Comparison of ENCODE assay signal across 27 mouse cellular contexts in genomic region chr7:98981423-98981822, GRCm38 (mm10).
DNase-seq lines count a peak whose midpoint lies in the region; ATAC-seq lines count a peak whose summit lies in the region.
"Had no signal": no experiment of that assay in that cellular context is flagged by ENCODE, and none has a peak within 500 bp of the region (broad histone marks: within the 10 kb centered on the region; RNA-seq: fewer than 3 reads in every experiment).

No protein-coding gene starts in this region.

- H3K4me2 ChIP-seq in liver, embryonic 12.5 days = no peak overlapping the region
- H3K4me2 ChIP-seq in heart, embryonic 12.5 days = no peak overlapping the region
- H3K4me2 ChIP-seq: embryonic facial prominence, embryonic 12.5 days; heart, embryonic 13.5 days; hindbrain, embryonic 14.5 days; limb, embryonic 12.5 days; liver, embryonic 15.5 days; lung, embryonic 15.5 days; midbrain, embryonic 13.5 days had no signal

- peak; percentile 71 for ATAC-seq in liver, embryonic 12.5 days
- ATAC-seq in inflammation-experienced regulatory T-cells, adult 6 months = no peak
- ATAC-seq in heart, embryonic 12.5 days (ENCODE audit: insufficient number of reproducible peaks, low FRiP score) = no peak
- ATAC-seq: activated CD4-positive, CD25-positive, alpha-beta regulatory T cell, adult 4 months; CD4-positive, CD25-positive, alpha-beta regulatory T cell, adult 4 months; forebrain, embryonic 16.5 days; midbrain, embryonic 13.5 days had no signal

- peaks cover 18% of the 10 kb centered on the region for H3K36me3 ChIP-seq in liver, embryonic 12.5 days
- H3K36me3 ChIP-seq in heart, embryonic 12.5 days = 0 out of 2 replicates have a peak, but pooled peaks cover 4% of the 10 kb centered on the region
- H3K36me3 ChIP-seq: embryonic facial prominence, embryonic 12.5 days; midbrain, embryonic 13.5 days had no signal

- H3K9ac ChIP-seq in liver, embryonic 12.5 days = no peak overlapping the region
- H3K9ac ChIP-seq in heart, embryonic 12.5 days = no peak overlapping the region
- H3K9ac ChIP-seq: embryonic facial prominence, embryonic 12.5 days; heart, embryonic 13.5 days; hindbrain, embryonic 14.5 days; limb, embryonic 12.5 days; liver, embryonic 15.5 days; lung, embryonic 15.5 days; midbrain, embryonic 13.5 days had no signal

- peak; percentile 15 for DNase-seq in spleen, adult 12 weeks (ENCODE audit: low spot score)
- no peak for DNase-seq in spleen, adult 18-20 months
- DNase-seq in c-Kit-negative CD71-positive TER-119-positive erythroid progenitor cells, embryonic 14.5 days (ENCODE audit: low read depth, low spot score) = peak; percentile 29
- DNase-seq in neural tube, embryonic 10.5 days (ENCODE audit: extremely low spot score, low spot score) = no peak
- DNase-seq: adrenal gland, adult 2 months; cerebellum, adult 11-12 months; cerebellum, adult 9-11 months; embryo, embryonic 11 days; gastrocnemius, postnatal 10 days; heart, postnatal 10 days; kidney, adult 11 months; kidney, postnatal 14 days had no signal

- no peak overlapping the region for H3K4me3 ChIP-seq in liver, embryonic 12.5 days
- H3K4me3 ChIP-seq in heart, embryonic 12.5 days = no peak overlapping the region
- H3K4me3 ChIP-seq: embryonic facial prominence, embryonic 12.5 days; heart, embryonic 13.5 days; layer of hippocampus, adult 2 months; left cerebral cortex, adult 2 months; limb, embryonic 12.5 days; liver, embryonic 15.5 days; lung, embryonic 15.5 days; midbrain, embryonic 13.5 days had no signal

- H3K4me1 ChIP-seq in liver, embryonic 12.5 days = peaks cover 20% of the 10 kb centered on the region
- peaks cover 33% of the 10 kb centered on the region for H3K4me1 ChIP-seq in heart, embryonic 12.5 days (replicated peaks)
- H3K4me1 ChIP-seq: lung, embryonic 15.5 days had no signal

- no peak overlapping the region for H3K27ac ChIP-seq in liver, embryonic 12.5 days
- H3K27ac ChIP-seq in heart, embryonic 12.5 days (ENCODE audit: poor library complexity, severe bottlenecking) = no peak overlapping the region
- H3K27ac ChIP-seq: embryonic facial prominence, embryonic 12.5 days; heart, embryonic 13.5 days; hindbrain, embryonic 14.5 days; layer of hippocampus, adult 2 months; left cerebral cortex, adult 2 months; liver, embryonic 15.5 days; lung, embryonic 15.5 days; midbrain, embryonic 13.5 days had no signal

- WGBS in liver, embryonic 12.5 days (ENCODE audit: insufficient replicate concordance) = 60% methylated on average over 6 of the region's 6 CpGs
- 64% methylated on average over 6 of the region's 6 CpGs for WGBS in heart, embryonic 12.5 days

- H3K9me3 ChIP-seq in liver, embryonic 12.5 days (replicated peaks) = no peaks in the 10 kb centered on the region
- no peaks in the 10 kb centered on the region for H3K9me3 ChIP-seq in heart, embryonic 12.5 days (replicated peaks)
- H3K9me3 ChIP-seq: embryonic facial prominence, embryonic 12.5 days; heart, embryonic 13.5 days; limb, embryonic 12.5 days; liver, embryonic 15.5 days; lung, embryonic 15.5 days; midbrain, embryonic 13.5 days had no signal

- no peaks in the 10 kb centered on the region for H3K27me3 ChIP-seq in liver, embryonic 12.5 days (replicated peaks)
- H3K27me3 ChIP-seq in heart, embryonic 12.5 days (replicated peaks) = no peaks in the 10 kb centered on the region
- H3K27me3 ChIP-seq: heart, embryonic 13.5 days; liver, embryonic 15.5 days; lung, embryonic 15.5 days had no signal

Comparison
In these comparisons a context has a peak if more than half of its experiments do, and no peak if none do; other contexts are left out.
1. DNase-seq: peak in spleen, adult 12 weeks (single experiment) and c-Kit-negative CD71-positive TER-119-positive erythroid progenitor cells, embryonic 14.5 days (single experiment); none in spleen, adult 18-20 months (0 of 2) and neural tube, embryonic 10.5 days (single experiment).